Mouse (Mus musculus) thymus, postnatal 4 days (tissue): ENCODE results near the gene Hectd1.

Experiments used
- DNase-seq: peaks from one replicate; pipeline ENCODE4 v3.0.0; 2021

The Hectd1 gene

DNA sequence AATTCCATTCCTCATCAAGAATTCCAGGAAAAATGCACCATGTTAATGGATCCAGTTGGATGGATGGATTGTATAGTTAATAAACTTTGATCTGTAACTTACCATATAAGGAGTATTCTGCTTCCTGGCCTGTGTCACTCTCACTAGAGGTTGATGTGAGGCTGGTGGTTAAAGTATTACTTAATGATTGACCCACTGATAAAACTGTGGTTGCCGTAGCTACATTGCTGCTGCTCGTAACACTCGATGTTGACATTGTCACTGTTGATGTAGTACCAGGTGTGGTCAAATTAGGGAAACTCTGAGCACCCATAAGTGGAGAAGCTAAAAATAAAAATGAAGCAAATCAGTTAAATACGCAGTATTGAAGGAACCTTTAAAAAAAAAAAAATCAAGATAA, 61.9 kb downstream of the Hectd1 start:
- DNase-seq, result no peak

DNA sequence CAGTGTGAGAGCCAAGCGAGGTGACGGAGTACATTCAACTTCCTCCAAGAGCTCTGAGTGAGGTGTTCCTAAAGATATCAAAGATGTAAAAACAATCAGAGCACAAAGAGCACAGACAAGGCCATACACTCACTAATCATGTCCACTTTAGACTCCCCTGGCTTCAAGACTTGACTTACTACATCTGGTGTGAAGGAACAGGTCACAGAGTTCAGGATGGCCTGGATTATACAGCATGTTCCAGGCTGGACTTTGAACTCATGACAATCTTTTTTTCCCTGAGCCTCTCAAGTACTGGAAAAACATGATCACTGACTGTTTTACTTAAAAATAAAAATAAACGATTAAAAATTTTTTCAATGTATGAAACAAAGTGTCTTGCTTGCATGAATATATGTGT, 70.0 kb downstream of the Hectd1 start:
- DNase-seq, result no peak

DNA sequence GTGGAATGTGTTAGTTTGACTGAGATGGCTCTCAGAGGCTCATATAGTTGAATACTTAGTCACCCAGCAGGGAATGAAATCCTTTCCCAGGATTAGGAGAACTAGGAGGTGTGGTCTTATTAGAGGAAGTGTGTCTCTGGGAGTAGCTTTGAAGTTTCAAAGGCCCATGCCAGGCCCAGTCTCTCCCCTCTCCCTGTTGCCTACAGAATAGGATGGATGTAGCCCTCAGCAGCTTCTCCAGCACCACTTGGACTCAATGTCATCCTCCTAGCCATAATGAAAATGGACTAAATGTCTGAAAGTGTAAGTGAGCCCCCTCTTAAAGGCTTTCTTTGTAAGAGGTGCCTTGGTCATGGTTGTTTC, 72.8 kb downstream of the Hectd1 start:
- DNase-seq, result no peak

DNA sequence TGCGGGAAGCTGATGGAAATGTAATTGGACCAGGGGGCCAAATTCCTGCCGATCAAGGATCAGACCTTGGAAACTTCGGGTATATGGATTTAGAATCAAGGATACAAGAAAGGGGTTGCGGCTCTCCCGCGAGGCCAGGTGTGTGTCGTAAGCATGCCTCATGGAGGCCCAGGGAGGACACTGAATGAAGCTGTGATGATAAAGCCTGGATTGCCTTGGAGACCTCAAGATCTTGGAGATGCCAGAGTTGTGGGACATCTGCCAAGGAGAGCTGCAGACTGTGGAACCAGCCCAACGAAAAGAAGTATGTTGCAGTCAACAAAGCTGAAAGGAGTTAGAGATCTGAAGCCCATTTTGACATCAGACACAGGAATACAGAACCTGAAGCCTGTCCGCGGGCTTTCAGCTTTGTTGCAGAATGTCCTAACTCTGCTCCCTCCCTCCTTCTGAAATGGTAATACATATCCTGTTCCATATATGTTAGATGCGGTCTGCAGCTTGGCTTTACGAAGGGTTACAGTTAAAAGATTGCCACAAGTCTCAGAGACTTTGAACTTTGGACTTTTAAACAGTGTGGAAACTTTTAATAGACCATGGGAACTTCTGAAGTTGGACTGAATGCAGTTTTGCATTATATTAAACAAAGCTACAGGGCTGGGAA, 73.3 kb downstream of the Hectd1 start:
- DNase-seq, result no peak

DNA sequence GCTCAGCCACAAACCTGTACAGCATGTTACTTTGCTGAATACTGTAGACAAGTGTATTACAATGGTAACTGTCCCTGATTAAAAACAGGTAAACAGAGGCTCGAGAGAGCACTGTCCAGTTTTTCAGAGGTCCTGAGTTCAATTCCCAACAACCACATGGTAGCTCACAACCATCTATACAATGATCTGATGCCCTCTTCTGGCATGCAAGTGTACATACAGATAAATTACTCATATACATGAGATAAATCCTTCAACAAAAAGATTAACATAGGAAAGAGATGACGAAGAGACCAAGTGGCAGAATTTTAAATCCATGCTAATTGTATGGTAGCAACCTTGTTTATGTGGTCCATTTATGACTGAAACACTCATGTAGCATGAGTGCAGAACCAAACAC, 82.0 kb downstream of the Hectd1 start:
- DNase-seq, result no peak

DNA sequence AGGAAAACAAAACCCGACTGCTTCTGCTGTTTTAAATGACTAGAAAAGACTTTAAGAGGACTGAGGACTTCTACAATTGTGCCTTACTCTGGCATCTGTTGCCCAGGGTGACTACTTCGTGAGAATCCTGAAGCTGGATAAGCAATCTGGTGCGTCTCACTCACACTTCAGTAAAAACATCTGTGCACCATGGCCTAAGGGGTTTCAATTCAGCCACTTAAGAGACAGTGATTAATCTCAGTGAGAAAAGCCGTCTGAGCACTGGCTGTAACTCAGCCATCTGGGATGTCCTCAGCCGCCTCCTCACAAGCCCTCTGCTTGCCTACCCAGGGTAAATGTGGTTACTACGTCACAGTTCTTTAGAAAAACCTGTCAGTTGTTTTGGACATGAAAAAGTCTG, 84.4 kb downstream of the Hectd1 start:
- no peak for DNase-seq

DNA sequence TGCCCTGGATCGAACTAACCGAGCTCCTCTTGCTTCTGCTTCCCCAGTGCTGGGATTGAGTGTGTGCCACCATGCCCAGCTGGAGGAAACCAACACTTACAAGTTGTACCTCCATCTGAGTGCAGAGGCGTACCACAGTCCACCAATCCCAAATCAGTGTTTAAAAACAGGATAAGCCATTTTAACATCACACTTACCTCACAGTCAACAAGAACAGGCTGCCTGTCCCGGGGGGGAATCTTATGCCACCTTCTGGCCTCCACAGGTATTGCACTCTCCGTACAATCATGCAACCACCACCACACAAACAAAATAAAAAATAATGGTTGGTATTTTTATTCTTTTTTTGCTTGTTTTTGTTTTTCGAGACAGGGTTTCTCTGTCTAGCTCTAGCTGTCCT, 87.6 kb downstream of the Hectd1 start:
- DNase-seq, result peak; percentile 73

DNA sequence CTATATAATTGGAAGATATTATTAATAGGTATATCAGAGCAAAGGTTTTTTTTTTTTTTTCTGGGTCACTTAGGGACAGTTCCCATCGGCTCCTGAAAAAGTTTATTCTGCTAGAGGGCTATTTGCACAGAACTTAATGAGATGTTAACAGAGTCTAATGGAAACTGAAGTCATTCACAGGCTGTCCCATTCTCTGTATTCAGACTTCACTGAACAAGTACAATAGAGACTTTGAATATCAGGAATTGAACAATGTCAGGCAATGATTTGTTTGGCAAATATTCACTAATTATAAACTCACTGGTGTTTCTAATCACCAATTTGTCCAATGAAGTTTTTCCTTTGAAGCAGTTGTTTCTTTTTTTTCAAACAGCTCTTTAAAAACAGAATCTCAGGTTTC, 92.5 kb downstream of the Hectd1 start:
- DNase-seq, result no peak

DNA sequence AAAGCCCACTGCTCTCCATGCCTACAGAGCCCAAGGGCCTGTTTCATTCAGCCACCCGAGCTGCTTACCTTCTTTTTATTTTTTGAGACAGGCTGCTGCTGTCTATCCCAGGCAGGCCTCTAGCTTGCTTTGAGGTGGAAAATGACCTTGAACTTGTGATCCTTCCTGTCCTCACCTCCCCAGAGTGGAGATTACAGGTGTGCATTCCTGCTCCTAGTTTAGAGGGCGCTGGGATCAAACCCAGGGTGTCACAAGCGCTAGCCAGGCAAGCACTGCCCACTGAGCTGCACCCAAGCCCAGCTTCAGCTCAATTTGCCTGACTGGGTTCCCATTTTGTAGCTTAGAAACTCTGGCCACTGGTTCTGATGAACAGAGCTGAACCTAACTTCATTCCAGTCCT, 93.0 kb downstream of the Hectd1 start:
- DNase-seq, result no peak

DNA sequence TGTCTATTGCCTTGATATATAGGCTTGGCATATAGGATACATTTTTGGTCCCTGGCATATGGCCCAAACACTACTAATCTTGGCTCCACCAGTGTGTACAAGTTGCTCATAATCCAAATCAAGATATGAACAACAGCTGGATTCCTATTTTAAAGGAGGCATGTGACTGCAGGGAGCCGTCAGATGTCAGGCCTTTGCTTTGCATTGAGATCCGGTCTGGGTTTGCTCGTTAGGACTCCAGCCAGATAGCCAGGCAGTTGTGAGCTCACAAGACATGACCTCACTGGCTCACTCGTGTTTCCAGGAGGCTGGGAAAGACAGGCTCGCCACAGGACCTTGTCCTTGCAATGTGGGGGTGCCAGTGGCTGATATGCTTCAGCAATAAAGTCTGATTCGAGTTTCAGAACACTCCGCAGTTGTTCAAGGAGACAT, 93.5 kb downstream of the Hectd1 start:
- no peak for DNase-seq

DNA sequence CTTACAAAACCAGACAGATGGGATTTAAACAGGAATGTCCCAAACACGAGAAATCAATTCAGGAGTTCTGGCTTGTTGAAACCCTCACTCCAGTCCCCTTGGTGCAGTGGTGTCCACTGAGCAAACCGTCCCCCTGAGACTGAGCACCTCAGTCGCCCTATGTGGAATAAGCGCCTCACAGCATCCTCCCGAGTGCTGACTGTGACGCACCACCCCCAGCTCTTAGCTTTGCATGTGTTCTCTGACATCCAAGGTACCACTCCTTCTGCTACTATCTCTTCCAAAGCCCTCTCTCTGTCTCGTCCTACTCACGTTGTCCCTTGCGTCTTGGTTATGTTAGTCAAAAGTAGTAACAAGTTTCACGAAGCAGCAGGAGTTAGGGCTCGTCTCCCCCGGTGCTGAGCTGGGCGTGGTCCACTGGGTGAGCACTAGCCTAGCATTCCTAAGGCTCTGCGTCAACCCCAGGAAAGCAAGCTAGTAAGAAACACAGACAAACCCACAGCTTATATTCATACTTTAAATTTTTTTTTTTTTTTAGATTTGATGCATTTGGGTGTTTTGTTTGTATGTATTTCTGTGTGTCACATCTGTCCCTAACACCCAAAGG, 94.6 kb downstream of the Hectd1 start:
- DNase-seq, result no peak

DNA sequence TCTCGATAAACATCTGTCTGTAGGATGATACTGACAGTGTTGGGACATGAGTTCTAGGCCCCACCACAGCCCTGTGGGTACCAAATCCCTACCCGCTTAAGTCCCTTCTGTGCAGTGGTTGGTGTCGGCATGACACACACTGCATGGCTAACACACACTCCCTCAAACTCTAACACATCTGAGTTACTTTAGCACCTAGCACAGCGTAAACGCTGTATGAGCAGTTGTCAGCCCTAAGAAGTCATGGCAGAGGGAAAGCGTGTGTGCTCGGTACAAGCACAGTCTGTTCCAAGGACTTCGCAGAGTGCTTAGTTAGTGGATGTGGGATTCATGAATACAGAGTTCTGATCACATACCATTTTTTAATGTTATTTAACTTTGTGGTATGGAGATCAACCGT, 99.5 kb downstream of the Hectd1 start:
- no peak for DNase-seq

DNA sequence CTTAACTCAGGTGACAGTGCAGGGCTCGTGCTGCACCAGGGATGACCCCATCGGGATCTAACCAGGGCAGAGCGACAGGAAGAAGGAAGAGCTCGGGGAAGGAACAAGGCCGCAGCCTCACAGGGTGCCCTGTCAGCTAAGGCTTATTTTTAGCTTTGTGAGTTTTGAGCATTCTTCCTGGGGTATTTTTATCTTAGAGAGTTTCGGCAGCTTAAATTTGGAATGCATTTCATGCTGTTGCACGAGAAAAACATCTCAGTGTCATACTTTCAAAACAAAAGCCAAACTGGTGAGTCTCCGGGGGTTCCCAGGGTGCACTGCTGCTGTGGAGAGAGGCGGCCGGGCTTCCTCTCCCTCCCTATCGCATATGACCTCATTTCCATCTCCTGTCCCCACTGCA, 100.3 kb downstream of the Hectd1 start:
- no peak for DNase-seq

DNA sequence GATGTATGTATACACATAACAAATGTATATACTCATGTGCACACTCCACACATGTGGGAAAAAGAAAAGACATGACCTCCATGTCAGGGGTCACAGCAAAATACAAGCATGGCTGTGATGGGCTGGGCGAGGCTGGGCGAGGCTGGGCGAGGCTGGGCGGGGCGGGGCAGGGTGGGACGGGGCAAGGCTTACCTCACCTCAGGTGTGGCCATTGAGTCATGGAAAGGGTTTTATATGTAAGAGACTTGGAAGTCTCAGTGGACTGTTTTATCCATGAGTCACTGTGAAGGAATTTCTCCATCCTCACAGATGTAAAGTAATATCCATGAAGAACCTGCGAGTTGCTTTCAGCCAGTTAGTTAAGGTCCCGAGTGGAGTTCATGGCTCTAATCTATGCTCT, 107.5 kb downstream of the Hectd1 start:
- no peak for DNase-seq

DNA sequence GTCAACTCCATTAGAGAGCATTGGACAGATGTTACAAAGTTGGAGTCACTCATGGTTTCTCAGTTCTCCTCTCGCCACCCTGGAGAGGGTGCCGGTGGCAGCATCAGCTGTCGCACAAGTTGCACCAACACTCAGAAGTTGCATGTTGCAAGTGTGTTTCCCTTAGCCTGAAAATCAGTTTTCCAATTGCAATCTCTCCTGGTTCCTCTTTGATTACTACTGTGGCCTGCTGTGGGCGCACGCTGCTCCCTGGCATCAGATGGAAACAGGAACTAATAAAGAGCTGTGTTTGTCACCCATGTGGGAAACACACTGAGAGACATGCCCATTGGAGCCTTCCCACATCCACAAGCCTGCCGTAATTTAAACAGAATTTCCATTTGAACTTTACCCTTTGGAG, 110.7 kb downstream of the Hectd1 start:
- no peak for DNase-seq

DNA sequence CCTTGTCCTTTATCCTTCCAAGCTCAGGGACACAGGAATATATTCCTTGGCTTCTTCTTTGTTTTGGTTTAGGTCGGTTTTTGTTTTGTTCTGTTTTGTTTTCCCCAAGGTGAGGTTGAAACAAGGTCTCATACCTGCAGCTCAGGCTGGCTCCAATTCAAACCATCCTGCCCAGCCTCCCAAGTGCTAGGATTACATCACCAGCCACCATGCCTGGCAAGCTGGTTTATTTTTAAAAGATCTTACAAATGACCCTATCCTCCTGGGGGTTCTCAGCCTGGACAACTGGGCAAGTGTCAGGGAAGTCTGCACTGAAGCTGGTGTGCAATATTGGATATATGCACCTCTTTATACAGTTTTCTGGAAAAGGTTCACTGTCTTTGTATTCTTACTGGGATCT, 116.7 kb downstream of the Hectd1 start:
- no peak for DNase-seq

DNA sequence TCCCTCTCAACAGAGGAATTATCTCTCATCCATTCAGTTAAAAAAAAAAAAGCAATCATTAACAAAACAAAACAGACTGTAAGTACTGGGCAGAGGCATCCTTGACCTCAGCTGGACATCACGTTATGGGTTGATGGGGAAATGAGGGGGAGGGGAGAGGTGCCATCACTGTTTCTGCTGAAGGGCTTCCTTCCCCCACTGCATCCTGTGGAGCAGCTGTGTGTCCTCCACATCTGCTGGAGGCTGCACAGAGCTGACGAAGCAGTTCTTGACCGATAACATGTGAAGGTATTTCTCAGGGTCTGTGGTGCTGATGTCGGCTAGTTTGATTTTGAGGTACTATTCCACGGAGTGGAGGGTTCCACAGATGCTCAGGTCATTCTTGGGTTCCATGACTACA, 119.2 kb downstream of the Hectd1 start:
- no peak for DNase-seq

DNA sequence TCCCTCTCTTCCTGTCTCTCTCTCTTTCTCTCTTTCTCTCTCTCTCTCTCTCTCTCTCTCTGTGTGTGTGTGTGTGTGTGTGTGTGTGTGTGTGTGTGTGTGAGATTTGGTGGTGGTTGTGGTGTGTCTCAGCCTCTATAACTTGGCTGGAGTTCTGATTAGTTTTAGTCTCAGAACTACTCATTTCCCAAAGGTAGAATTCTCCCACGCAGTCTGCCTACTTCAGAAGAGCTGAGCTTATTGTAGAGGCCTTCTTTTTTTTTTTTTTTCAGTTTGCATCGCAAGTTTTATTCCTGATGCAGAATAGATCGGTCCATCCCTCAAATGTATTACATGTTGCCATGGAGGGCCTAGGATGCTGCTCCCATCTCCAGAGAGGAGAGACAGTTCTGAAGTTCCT, 119.6 kb downstream of the Hectd1 start:
- no peak for DNase-seq

DNA sequence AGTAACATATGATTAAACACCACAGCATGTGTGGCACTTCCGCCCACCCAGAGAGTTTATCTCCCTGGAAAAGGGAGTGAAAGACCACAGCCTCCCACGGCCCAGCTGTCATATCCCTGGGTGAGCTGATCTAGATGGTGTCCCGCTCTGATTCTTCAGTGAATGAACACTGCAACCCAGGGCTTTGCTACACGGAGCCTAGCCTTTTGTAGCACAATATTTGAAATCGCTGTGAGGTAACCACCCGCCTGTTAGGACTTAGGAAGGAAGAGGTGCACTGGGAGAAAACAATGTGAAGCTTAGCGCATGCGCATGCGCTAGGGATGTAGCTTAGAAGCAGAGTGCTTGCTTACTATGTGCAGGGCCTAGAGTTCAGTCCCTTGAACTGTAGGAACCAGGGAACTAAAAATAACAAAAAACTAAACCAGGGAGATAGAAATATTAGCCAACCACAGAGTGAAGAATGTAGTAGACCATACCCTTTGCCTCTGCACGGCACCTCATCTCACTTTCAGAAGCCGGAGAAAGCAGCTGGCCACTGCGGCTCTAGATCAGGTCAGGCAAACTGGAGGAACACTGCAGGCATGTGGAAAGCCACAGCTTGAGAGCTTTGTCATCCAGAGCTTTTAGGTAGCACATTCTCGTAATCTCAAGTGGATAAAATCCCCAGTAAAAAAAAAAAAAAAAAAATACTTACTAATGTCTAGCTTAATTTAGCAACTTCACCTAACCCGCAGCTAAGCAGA, 120.2 kb downstream of the Hectd1 start:
- no peak for DNase-seq

DNA sequence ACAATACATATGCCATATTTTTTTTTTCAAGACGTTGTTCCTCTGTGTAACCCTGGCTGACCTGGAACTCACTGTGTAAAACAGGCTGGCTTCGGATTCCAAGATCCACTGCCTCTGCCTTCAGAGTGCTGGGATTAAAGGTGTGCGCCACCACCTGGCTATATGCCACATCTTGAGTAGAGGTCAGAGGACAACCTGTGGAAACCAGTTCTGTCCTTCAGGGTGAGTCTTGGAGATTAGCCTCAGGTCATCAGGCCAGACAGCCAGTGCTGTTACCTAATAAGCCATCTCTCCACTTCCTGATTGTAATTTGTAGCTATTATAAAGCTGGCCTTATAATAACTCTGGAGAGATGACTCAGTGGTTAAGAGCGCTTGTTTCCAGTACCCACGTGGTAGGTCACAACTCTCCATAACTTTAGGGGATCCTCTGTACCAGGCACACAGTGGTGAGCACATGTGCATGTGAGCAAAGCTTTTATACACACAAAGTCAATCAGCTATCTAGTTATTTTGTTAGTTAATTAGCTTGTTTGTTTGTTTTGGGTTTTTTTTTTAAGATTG, 122.6 kb downstream of the Hectd1 start:
- DNase-seq, result no peak

DNA sequence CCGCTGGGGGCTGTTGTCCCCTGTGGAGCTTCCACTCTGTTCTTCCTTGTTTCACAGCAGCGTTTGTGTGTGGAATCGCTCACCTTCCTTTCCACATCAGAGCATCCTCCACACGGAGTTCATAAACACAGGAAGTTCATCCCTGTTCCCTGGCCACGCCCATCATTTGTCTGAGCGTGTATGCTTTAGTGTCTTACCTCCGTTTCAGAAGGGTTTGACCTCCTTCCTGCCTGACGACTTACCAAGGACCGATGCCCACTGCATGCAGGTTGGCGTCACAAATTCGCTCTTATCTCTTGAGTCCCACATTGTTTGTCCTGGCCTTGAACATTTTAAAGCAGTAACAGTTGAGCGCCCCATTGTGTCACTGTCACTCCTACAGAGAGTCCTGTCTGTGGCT, 123.6 kb downstream of the Hectd1 start:
- DNase-seq, result no peak

DNA sequence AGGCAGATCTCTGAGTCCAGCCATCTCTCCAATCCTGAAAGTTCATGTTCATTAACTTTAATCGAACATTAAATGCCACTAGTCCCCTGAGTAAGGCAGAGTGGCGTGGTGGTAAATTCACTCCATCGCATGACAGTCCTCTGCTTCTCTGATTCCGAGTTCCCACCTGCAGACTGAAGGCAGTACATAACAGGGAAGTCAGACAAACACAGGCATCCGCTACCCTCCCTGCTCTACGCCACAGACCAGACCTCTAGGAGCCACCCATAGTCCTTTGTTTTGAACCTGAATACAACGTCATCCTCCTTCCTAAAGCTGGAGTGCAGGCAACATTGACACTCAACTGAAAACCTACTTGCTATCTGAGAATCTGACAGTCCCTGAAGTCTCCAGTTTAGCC, 124.8 kb downstream of the Hectd1 start:
- no peak for DNase-seq

DNA sequence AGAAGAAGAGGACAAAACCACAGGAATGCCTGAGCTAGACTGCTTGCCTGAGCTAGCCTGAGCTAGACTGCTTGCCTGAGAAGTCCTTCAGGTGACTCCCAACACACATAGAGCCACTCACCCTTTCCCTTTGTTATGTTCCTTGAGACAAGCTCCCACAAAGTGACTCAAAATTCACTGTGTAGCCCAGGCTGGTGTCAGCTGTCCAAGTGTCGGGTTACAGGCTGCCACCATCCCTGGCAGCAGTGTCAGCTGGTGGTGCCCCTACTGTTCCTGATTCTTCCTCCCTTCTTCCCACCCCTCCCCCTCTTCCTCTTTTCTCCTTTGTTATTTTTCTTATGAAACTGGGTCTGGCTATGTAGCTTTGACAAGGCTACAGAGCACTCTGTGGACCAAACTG, 125.5 kb downstream of the Hectd1 start:
- DNase-seq, result no peak

DNA sequence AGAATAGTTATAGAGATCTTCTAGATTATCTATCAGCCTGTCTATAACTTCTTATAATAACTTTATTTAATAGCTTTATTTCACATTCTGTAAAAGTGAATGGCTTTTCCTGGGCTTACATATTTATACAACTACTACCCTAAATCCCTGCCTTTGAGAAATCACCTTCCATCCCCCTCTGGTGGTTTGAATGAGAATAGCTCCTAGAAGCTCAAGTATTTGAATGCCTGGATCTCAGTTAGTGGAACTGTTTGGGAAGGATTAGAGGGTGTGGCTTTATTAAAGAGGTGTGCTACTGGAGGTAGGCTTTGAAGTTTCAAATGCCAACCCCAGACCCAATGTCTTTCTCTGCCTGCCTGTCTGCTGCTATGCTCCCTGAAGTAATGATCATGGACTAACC, 127.6 kb downstream of the Hectd1 start:
- no peak for DNase-seq
